Mouse (Mus musculus) megakaryocyte, embryonic 14.5 days (primary cell): ENCODE data around the gene Il2ra.

Source experiments
- FLI1 ChIP-seq: IDR thresholded peaks from 2 replicates; pipeline ENCODE4 v1.6.1; 2012; ENCODE audit warnings: low read length, inconsistent platforms, mixed read lengths
- GATA1 ChIP-seq: IDR thresholded peaks from 3 replicates; pipeline ENCODE4 v1.6.1; 2012; ENCODE audit warnings: mixed read lengths, low read length, inconsistent platforms, borderline replicate concordance

DNA sequence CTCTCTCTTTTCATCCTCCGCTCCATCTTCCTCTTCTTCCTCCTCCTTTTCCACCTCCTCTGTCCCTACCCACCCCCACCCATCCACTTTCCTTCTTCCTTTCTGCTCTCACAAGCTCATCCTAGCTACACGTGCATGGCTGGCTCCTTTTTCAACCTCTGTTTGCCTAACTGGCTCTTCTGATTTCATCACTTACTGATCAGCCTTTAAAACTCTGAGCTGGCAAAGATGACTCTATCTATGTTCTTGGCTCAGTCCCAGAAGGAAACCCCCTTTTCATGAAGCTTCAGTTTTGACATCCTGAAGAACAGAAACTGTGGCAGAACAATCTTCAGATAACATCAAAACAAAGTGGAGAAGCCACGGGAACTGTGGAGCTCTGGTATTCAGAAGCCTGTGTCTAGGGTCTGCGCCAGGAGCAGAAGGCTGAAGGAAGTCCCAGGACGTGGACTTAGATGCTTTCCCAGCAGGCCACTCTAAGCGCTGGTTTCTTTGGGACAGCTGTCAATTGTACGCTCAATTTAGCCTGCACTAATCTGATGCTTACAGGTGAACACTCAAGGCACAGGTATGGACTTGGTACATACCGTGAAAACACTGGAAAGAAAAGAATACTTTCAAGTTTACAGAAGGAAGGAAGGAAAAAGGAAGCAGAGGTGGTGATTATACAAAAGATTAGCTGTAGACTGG, 47.7 kb downstream of the Il2ra start:
- TF ChIP-seq GATA1, result no peak
- TF ChIP-seq FLI1, result no peak
